Mouse (Mus musculus): Measurements from ENCODE around the gene Rabgap1l.
"Not testable (repeated sequence)": the region's sequence is repeated elsewhere in the genome, so short reads cannot be mapped to it uniquely, and the experiment has no call there.

The Rabgap1l gene

DNA sequence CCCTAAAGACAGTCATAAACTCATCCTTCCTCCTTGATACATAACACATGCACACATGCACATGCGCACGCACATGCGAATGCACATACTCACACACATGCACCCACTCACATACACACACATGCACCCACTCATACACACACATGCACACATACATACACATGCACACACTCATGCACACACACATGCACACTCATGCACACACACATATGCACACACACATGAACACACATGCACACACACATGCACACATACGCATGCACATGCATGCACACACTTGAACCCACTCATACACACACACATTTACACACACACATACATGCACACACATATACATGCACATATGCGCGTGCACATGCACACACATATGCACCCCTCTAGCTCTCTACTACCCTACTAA, 89.2 kb downstream of the Rabgap1l start:
- DNase-seq (ENCODE audit: extremely low spot score, low read depth, low spot score): no peak

DNA sequence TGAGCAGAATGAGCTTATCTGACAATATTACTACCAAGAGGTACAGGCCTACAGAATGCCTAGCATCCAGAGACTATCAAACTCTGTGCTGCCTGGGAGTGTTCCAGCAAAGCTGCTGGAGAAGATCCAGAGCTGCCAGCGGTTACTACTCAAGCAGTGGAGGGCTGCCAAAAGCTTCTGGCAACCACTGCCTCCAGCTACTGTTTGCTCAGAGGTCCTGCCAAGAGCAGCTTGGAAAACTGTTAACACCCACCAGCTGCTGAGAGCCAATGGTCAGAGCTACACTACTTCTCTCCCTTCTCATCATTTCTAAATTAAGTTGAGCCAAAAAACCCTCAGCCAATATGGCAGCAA, 99.9 kb downstream of the Rabgap1l start:
- DNase-seq (ENCODE audit: extremely low spot score, low read depth, low spot score): no peak

GRCm38 (mm10) chr1:160692224-160693093, 100.6 kb downstream of the Rabgap1l start:
- no peak for DNase-seq (ENCODE audit: extremely low spot score, low read depth, low spot score)

GRCm38 (mm10) chr1:160691196-160691590, 101.8 kb downstream of the Rabgap1l start:
- DNase-seq (ENCODE audit: extremely low spot score, low read depth, low spot score): no peak

GRCm38 (mm10) chr1:160690516-160691195, 102.4 kb downstream of the Rabgap1l start:
- no peak for DNase-seq (ENCODE audit: extremely low spot score, low read depth, low spot score)

DNA sequence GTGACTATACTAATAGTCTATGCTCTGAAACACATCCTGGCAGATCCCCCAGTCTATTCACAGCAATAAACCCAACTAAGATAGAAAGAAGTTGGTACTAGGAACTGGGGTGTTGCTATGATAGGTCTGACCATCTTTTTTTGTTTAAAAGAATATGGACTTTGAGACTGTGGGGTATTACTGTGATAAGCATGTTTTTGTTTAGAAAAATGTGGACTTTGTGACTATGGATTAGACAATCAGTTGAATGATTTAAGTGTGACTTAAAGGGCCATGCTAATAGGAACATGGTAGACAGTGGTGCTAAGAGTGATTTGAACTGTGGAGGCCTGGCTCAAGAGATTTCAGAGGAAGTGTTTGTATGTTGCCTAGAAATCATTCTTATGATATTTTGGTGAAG, 103.5 kb downstream of the Rabgap1l start:
- DNase-seq (ENCODE audit: extremely low spot score, low read depth, low spot score): no peak

DNA sequence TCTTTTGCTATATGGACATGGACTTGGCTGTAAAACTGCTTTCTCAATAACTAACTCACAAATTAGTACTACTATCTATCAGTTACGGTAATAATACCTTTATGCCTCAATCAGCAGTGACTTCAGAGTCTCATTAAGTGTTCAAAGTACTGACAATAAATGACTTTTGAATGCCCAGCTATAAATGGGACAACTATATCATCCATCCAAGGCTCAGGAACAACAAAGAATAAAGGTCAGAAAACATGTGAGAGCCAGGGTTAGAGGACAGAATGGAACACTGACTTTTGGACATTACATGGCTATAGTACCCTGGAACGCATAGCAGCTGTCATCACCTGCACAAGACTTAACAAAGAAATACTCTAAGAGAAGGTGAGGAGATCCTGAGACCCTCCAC, 108.8 kb downstream of the Rabgap1l start:
- DNase-seq (ENCODE audit: extremely low spot score, low read depth, low spot score): no peak

DNA sequence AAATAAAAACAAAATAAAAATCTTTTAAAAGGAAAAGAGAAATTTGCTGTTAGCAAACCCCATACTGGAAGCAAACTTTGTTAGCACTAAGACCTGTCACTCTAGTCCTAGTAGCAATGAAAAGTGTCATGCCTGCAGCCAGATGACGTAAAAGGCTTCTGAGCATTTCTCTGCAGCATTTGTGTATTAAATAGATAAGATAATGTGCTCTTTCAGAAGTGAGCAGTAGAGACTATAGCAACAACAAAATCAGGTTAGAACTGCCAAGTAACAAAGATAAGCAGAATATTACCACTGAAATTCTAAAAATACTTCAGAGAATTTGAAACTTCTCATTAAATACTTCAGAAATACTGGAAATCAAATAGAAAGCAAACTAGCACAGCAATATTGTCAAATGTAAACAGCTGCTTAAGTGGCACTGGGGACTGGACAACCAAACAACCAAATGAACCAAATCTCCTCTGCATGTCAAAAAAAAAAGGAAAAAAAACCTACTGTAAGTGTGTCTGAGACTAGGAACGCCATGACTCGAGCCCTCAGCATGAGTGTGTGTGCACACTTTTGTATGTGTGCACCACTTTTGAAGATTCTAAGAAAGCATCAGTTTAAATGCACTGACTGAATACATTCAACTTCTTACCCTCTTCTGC, 111.5 kb downstream of the Rabgap1l start:
- DNase-seq (ENCODE audit: extremely low spot score, low read depth, low spot score): no peak

GRCm38 (mm10) chr1:160674763-160675162, 118.2 kb downstream of the Rabgap1l start:
- DNase-seq (ENCODE audit: extremely low spot score, low read depth, low spot score): no peak

DNA sequence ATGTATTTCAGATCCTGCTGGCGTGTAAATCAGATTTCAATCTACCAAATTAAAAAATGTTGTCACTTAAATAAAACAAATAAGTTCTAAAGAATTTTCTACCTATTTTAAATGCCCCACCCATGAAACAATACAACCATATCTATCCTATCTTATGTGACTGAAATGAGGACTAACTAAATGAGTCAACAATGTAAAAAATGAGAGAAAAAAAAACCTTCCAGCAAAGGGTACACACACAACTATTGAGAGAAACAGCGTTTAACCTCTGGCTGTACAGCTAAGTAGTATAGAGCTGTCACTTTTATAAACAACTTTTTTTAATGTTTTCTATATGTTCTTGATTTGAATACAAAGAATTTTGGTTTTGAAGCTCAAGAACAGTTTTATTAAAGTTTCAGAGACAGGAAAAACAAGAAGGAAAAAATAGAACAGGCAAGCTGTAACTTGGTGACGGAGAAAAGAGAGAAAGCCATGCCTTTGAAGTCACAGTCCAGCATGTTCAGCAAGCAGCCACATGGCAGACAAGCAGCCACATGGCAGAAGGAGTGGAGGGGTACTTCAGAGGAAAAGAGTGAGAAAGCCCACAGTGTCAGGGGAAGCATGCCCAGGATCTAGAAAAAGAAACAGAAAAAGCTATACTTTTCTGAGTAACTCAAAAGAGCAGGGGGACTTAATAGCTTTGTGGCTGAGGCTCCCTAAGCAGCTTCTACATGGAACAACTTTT, 120.8 kb downstream of the Rabgap1l start:
- no peak for DNase-seq (ENCODE audit: extremely low spot score, low read depth, low spot score)

DNA sequence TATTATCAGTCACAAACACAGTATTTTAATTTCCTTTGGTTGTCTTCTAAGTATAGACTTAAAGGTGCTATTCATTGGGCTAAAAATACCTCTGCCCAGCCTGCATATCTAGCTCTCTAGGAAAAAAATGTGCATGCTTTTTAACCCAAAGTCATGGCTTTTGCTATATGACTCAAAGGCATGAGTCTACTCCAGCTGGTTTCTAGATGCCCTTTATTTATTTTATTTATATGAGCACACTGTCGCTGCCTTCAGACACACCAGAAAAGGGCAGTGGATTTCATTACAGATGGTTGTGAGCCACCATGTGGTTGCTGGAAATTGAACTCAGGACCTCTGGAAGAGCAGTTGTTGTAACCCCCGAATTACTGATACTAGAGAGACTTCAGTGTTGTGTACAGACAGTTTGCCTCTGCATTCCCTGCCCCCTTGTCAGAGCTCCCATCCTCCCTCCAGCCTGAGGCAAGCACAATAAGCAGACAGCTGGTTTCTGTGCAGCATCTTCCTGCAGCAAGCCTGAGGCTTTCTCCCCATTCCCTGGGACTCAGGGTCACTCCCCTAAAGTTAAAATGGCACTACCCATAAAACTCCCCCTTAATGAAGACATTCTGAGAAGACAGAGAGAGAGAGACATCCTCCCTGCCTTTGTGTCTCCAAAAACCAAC, 137.1 kb downstream of the Rabgap1l start:
- no peak for DNase-seq (ENCODE audit: extremely low spot score, low read depth, low spot score)

DNA sequence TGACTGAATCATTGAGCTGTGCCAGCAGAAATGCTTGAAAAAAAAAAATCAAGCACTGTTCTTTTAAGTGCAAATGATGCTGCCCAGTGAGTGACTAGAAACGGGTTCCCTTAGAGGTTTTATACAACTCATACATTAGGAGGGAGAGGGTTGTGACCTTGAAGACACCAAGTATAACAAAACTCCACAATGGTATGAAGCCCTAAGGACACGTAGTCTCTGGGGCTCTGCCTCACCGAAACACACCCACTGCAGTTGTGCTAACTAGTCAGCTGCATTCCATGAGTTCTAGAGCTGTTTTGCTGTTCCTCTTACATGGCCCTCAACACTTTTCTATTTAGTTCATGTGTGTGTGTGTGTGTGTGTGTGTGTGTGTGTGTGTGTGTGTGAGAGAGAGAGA, 141.3 kb downstream of the Rabgap1l start:
- no peak for DNase-seq (ENCODE audit: extremely low spot score, low read depth, low spot score)

GRCm38 (mm10) chr1:160645416-160645815, 147.6 kb downstream of the Rabgap1l start:
- no peak for DNase-seq (ENCODE audit: extremely low spot score, low read depth, low spot score)

GRCm38 (mm10) chr1:160628213-160628932, 164.6 kb downstream of the Rabgap1l start:
- no peak for DNase-seq (ENCODE audit: extremely low spot score, low read depth, low spot score)

GRCm38 (mm10) chr1:160624354-160625120, 168.5 kb downstream of the Rabgap1l start:
- not testable (repeated sequence) for DNase-seq (ENCODE audit: extremely low spot score, low read depth, low spot score)

DNA sequence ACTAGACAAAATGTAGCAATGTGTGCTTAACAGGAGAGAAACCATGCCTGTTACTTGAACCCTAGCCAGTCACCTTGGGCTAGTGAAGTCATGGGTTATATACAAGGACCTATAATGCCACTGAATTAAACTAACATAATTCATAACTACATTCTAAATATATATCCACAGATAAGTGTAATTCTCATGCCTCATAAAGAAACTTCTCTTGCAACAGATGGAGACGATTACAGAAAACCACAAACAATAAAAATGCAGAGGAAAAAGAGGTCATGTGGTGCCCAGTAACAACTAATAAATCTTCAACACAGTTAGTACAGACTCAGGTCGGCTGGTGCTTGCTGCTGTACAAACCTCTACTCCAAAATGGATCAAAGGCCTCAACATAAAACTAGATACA, 174.8 kb downstream of the Rabgap1l start:
- peak; percentile 63 for DNase-seq (ENCODE audit: extremely low spot score, low read depth, low spot score)

GRCm38 (mm10) chr1:160606425-160606824, 186.6 kb downstream of the Rabgap1l start:
- no peak for DNase-seq (ENCODE audit: extremely low spot score, low read depth, low spot score)

DNA sequence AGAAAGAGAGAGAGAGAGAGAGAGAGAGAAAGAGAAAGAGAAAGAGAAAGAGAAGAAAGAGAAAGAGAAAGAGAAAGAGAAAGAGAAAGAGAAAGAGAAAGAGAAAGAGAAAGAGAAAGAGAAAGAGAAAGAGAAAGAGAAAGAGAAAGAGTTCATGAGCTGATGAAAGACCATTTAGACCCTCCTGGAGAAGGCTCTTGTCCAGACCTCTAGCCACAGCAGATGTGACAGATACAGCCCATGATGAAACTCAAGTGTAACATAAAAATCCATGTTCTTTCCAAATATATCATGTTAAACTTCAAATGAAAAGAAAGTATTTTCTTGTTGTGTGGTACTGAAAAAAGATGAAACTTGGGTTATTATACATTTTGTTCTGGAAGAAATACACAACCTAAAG, 189.7 kb downstream of the Rabgap1l start:
- DNase-seq (ENCODE audit: extremely low spot score, low read depth, low spot score): not testable (repeated sequence)

- no peak for DNase-seq (ENCODE audit: extremely low spot score, low read depth, low spot score)
These were observed 195.6 kb downstream of the Rabgap1l start for GRCm38 (mm10) chr1:160597369-160597768.

Measured in hindlimb bud, embryonic 11.5 days (tissue).